8 mouse cellular contexts compared by ENCODE assay signal in the genomic region with DNA sequence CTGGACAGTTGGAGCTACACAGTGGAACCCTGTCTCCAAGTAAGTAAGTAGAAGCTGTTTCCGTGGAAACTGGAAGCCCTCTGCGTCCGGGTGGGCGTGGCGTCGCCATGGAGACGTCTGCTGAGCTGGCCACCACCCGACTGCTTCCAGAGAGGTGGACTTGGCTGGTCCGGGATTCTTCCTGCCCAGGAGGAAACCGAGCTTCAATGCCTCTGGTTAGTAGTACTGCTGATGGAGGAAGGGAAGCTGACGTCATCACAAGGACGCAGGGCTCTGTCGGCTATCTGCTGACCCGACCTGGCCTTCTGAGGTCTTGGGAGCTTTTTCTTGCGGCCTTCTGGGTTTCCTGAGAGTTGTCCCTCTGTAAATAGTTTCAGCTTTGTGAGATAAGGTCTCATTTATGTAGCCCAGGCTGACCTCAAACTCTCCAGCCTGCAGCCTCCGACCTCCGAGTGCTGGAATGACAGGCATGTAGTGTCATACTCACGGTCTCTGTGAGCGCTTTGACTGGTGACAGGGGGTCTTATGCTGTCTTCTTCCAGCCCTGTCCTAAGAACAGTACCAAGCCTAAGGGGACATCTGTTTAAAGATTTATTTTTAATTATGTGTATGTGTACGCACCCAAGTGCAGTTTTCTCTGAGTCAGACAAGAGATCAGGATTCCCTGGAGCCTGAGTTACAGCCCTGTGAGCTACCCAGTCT. TPM values are rescaled to one million over a fixed set of nuclear protein-coding genes. Genes with fewer than 3 reads are reported as not detected.
DNase-seq lines count a peak whose midpoint lies in the region; ATAC-seq and TF ChIP-seq lines count a peak whose summit lies in the region.

No protein-coding gene starts in this region.

- TF ChIP-seq POLR2A in testis, adult 2 months (IDR thresholded peaks at IDR 0.05; ENCODE audit: control insufficient read depth, low read depth, low read length) = peak; percentile 15; the same call in 1 of the 2 replicates

- H3K9ac ChIP-seq in embryonic facial prominence, embryonic 13.5 days = peak overlapping the region; percentile 44; the same call in 1 of the 2 replicates
- H3K9ac ChIP-seq in limb, embryonic 11.5 days (ENCODE audit: low read length) = no peak overlapping the region; the same call in 1 of the 2 replicates
- H3K9ac ChIP-seq in midbrain, embryonic 15.5 days = no peak overlapping the region

- peaks cover 29% of the 10 kb centered on the region for H3K4me1 ChIP-seq in embryonic facial prominence, embryonic 13.5 days
- peaks cover 21% of the 10 kb centered on the region for H3K4me1 ChIP-seq in limb, embryonic 11.5 days (ENCODE audit: control insufficient read depth, insufficient read depth, low read length)
- peaks cover 19% of the 10 kb centered on the region for H3K4me1 ChIP-seq in midbrain, embryonic 15.5 days
- peaks cover 42% of the 10 kb centered on the region for H3K4me1 ChIP-seq in testis, adult 2 months (ENCODE audit: control insufficient read depth, insufficient read depth, low read length)

- H3K27me3 ChIP-seq in embryonic facial prominence, embryonic 13.5 days = no peaks in the 10 kb centered on the region
- H3K27me3 ChIP-seq in limb, embryonic 11.5 days (ENCODE audit: control insufficient read depth, insufficient read depth, low read length) = no peaks in the 10 kb centered on the region
- no peaks in the 10 kb centered on the region for H3K27me3 ChIP-seq in midbrain, embryonic 15.5 days (replicated peaks)
- 0 out of 2 replicates have a peak, but pooled peaks cover 3% of the 10 kb centered on the region for H3K27me3 ChIP-seq in testis, adult 2 months (ENCODE audit: control insufficient read depth, insufficient read depth, low read length)

- TF ChIP-seq CTCF in testis, adult 2 months (IDR thresholded peaks at IDR 0.05; ENCODE audit: control insufficient read depth, insufficient read depth, insufficient replicate concordance, low read depth, low read length) = no peak

- 8% methylated on average over 20 of the region's 20 CpGs for WGBS in embryonic facial prominence, embryonic 13.5 days
- WGBS in limb, embryonic 11.5 days = 11% methylated on average over 20 of the region's 20 CpGs
- 13% methylated on average over 20 of the region's 20 CpGs for WGBS in midbrain, embryonic 15.5 days

- peak overlapping the region; percentile 19; the same call in 1 of the 2 replicates for H3K4me3 ChIP-seq in embryonic facial prominence, embryonic 13.5 days
- no peak overlapping the region for H3K4me3 ChIP-seq in limb, embryonic 11.5 days (ENCODE audit: low read depth, low read length)
- H3K4me3 ChIP-seq in midbrain, embryonic 15.5 days = 0 out of 2 replicates have a peak overlapping the region, but pooled peaks have one; percentile 3
- peak overlapping the region; percentile 80 for H3K4me3 ChIP-seq in testis, adult 2 months (ENCODE audit: control insufficient read depth, low read depth, low read length)

- no peak for ATAC-seq in CD4-positive, CD25-positive, alpha-beta regulatory T cell, adult 4 months
- ATAC-seq in embryonic facial prominence, embryonic 13.5 days (ENCODE audit: insufficient number of reproducible peaks, insufficient read depth, low FRiP score, low TSS enrichment, low read depth) = no peak
- no peak for ATAC-seq in limb, embryonic 11.5 days (ENCODE audit: insufficient number of reproducible peaks, low FRiP score, low TSS enrichment, low read depth)
- no peak for ATAC-seq in midbrain, embryonic 15.5 days (replicated peaks)

- peak overlapping the region; percentile 50 for H3K4me2 ChIP-seq in embryonic facial prominence, embryonic 13.5 days
- peak overlapping the region; percentile 18; the same call in 1 of the 2 replicates for H3K4me2 ChIP-seq in limb, embryonic 11.5 days (ENCODE audit: low read depth, severe bottlenecking)
- peak overlapping the region; percentile 42 for H3K4me2 ChIP-seq in midbrain, embryonic 15.5 days

- peak; percentile 32 for DNase-seq in CD4-positive, CD25-positive, alpha-beta regulatory T cell, adult 2 months (ENCODE audit: low read depth, low spot score)
- DNase-seq in heart, adult 8-10 months (ENCODE audit: low spot score) = peak; percentile 88
- peak; percentile 85 for DNase-seq in kidney, adult 11 months
- peak; percentile 86 for DNase-seq in limb, embryonic 11.5 days (ENCODE audit: low spot score)

- no peaks in the 10 kb centered on the region; the same call in none of the 2 replicates for H3K9me3 ChIP-seq in embryonic facial prominence, embryonic 13.5 days
- H3K9me3 ChIP-seq in limb, embryonic 11.5 days (ENCODE audit: control insufficient read depth, low read length) = no peaks in the 10 kb centered on the region; the same call in 1 of the 2 replicates
- no peaks in the 10 kb centered on the region for H3K9me3 ChIP-seq in midbrain, embryonic 15.5 days

- H3K36me3 ChIP-seq in embryonic facial prominence, embryonic 13.5 days = no peaks in the 10 kb centered on the region
- no peaks in the 10 kb centered on the region for H3K36me3 ChIP-seq in limb, embryonic 11.5 days (ENCODE audit: control insufficient read depth, insufficient read depth, low read length)
- H3K36me3 ChIP-seq in midbrain, embryonic 15.5 days (replicated peaks) = no peaks in the 10 kb centered on the region
- no peaks in the 10 kb centered on the region for H3K36me3 ChIP-seq in testis, adult 2 months (ENCODE audit: control insufficient read depth, insufficient read depth, low read length)

- peak overlapping the region; percentile 19; the same call in 1 of the 2 replicates for H3K27ac ChIP-seq in embryonic facial prominence, embryonic 13.5 days
- no peak overlapping the region for H3K27ac ChIP-seq in limb, embryonic 11.5 days (replicated peaks; ENCODE audit: low read depth, low read length)
- H3K27ac ChIP-seq in midbrain, embryonic 15.5 days = no peak overlapping the region
- H3K27ac ChIP-seq in testis, adult 2 months (ENCODE audit: control insufficient read depth, insufficient read depth, low read depth, low read length) = no peak overlapping the region

RNA-seq across cellular contexts. Expression of a gene that starts 3.4 kb away (rescaled TPM):
- under 1 TPM; 0.52 to 0.54 TPM for polyA plus RNA-seq in CD4-positive, CD25-positive, alpha-beta regulatory T cell, adult 4 months (2017; shearing (Covaris generic))
- polyA plus RNA-seq in embryonic facial prominence, embryonic 13.5 days (2015; fragmentation: Nextera tagmentation; extraction: Ambion mirVana) = 5.4 and 5.8 TPM in 2 replicates
- total RNA-seq in heart, adult 8-10 months (2022) = 1 to 10 TPM; 4.5 to 6.8 (median 5.4) TPM
- 6.8 and 6.9 TPM in 2 replicates for polyA plus RNA-seq in limb, embryonic 11.5 days (2014; fragmentation: Nextera tagmentation; extraction: Ambion mirVana)
- 16.1 and 16.9 TPM in 2 replicates for polyA plus RNA-seq in midbrain, embryonic 15.5 days (2015; fragmentation: Nextera tagmentation; extraction: Ambion mirVana)
- 4.2 and 5.7 TPM in 2 replicates for polyA plus RNA-seq in testis, adult 2 months (2012; rRNA removed)

RNA-seq across cellular contexts. Expression of a gene that starts 4.4 kb away (rescaled TPM):
- under 1 TPM in 1 of 2 experiments, not detected in 1; 0.60 TPM for polyA plus RNA-seq in CD4-positive, CD25-positive, alpha-beta regulatory T cell, adult 4 months (2017; shearing (Covaris generic))
- 0.10 and 0.12 TPM in 2 replicates for polyA plus RNA-seq in embryonic facial prominence, embryonic 13.5 days (2015; fragmentation: Nextera tagmentation; extraction: Ambion mirVana)
- total RNA-seq in heart, adult 8-10 months (2022) = not detected
- polyA plus RNA-seq in limb, embryonic 11.5 days (2014; fragmentation: Nextera tagmentation; extraction: Ambion mirVana) = not detected in 2 replicates
- 0.64 and 0.98 TPM in 2 replicates for polyA plus RNA-seq in midbrain, embryonic 15.5 days (2015; fragmentation: Nextera tagmentation; extraction: Ambion mirVana)
- polyA plus RNA-seq in testis, adult 2 months (2012; rRNA removed) = 0.27 and 0.43 TPM in 2 replicates

RNA-seq across cellular contexts. Expression of a gene that starts 25.6 kb away (rescaled TPM):
- polyA plus RNA-seq in CD4-positive, CD25-positive, alpha-beta regulatory T cell, adult 4 months (2017; shearing (Covaris generic)) = 100 to 1,000 TPM; 134 to 185 TPM
- 326 and 332 TPM in 2 replicates for polyA plus RNA-seq in embryonic facial prominence, embryonic 13.5 days (2015; fragmentation: Nextera tagmentation; extraction: Ambion mirVana)
- total RNA-seq in heart, adult 8-10 months (2022) = 10 to 100 TPM; 21.6 to 26.0 (median 24.6) TPM
- polyA plus RNA-seq in limb, embryonic 11.5 days (2014; fragmentation: Nextera tagmentation; extraction: Ambion mirVana) = 395 and 420 TPM in 2 replicates
- polyA plus RNA-seq in midbrain, embryonic 15.5 days (2015; fragmentation: Nextera tagmentation; extraction: Ambion mirVana) = 191 and 194 TPM in 2 replicates
- polyA plus RNA-seq in testis, adult 2 months (2012; rRNA removed) = 304 and 310 TPM in 2 replicates

RNA-seq across cellular contexts. Expression of a gene that starts 59.2 kb away (rescaled TPM):
- polyA plus RNA-seq in CD4-positive, CD25-positive, alpha-beta regulatory T cell, adult 4 months (2017; shearing (Covaris generic)) = 10 to 100 TPM in 1 of 2 experiments, 1 to 10 TPM in 1; 6.2 to 15.8 TPM
- 2.6 and 2.9 TPM in 2 replicates for polyA plus RNA-seq in embryonic facial prominence, embryonic 13.5 days (2015; fragmentation: Nextera tagmentation; extraction: Ambion mirVana)
- 1 to 10 TPM in 3 of 4 experiments, under 1 TPM in 1; 0.44 to 2.4 (median 1.8) TPM for total RNA-seq in heart, adult 8-10 months (2022)
- polyA plus RNA-seq in limb, embryonic 11.5 days (2014; fragmentation: Nextera tagmentation; extraction: Ambion mirVana) = 1.3 and 2.2 TPM in 2 replicates
- 3.0 and 3.5 TPM in 2 replicates for polyA plus RNA-seq in midbrain, embryonic 15.5 days (2015; fragmentation: Nextera tagmentation; extraction: Ambion mirVana)
- 8.0 and 8.3 TPM in 2 replicates for polyA plus RNA-seq in testis, adult 2 months (2012; rRNA removed)

Comparison
In these comparisons a context has a peak if more than half of its experiments do, and no peak if none do; other contexts are left out.
1. DNase-seq: peak in every context shown above with its lines; median percentile 88 in heart, adult 8-10 months; 86 in limb, embryonic 11.5 days; 85 in kidney, adult 11 months; 32 in CD4-positive, CD25-positive, alpha-beta regulatory T cell, adult 2 months.